Mouse (Mus musculus) brain, embryonic 14.5 days (tissue): Measurements from ENCODE around the gene Spata6.

ENCODE experiments used
- CTCF ChIP-seq: fragments of 200-500 bp; IDR thresholded peaks from 2 replicates; pipeline ENCODE4 v1.5.1; 2012; ENCODE audit warnings: inconsistent platforms, mild to moderate bottlenecking, moderate library complexity, borderline replicate concordance; ENCODE audit not compliant: insufficient read depth, insufficient read length; ENCODE audit errors: extremely low read depth
- POLR2A ChIP-seq: fragments of 200-500 bp; IDR thresholded peaks from 2 replicates; pipeline ENCODE4 v1.6.1; 2012; ENCODE audit warnings: mild to moderate bottlenecking, inconsistent platforms, borderline replicate concordance; ENCODE audit not compliant: poor library complexity, insufficient read depth, insufficient read length, severe bottlenecking; ENCODE audit errors: extremely low read depth

DNA sequence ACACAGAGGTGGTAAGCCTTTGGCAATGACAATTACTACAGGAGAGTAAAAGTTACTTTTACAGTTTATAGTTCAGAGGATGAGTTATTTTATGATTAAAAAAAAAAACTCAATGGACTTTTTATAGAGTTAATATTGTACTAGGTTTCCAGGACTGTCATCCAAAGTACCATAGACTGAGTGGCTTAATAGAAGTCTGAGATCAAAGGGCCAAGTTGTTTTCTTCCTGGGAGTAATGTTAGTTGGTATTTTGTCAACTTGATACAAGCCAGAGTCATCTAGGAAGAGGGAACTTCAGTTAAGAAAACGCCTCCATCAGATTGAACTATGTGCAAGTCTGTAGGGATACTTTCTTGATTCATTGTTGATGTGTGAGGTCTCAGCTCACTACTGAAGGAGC is 18.4 kb upstream of the Spata6 start:
- TF ChIP-seq POLR2A (no peak), CTCF (no peak)
